Mouse (Mus musculus): ENCODE results near the gene Hpcal1. TPM values are rescaled to one million over a fixed set of nuclear protein-coding genes. Genes with fewer than 3 reads are reported as not detected.

Gene Hpcal1
- polyA plus RNA-seq, 1 experiment: 76.2 TPM

GRCm38 (mm10) chr12:17653051-17653783, 37.4 kb upstream of the Hpcal1 start:
- no peak for TF ChIP-seq POLR2A (IDR thresholded peaks at IDR 0.05; ENCODE audit: low read depth, low read length)
- no peak for TF ChIP-seq CTCF (IDR thresholded peaks at IDR 0.05; ENCODE audit: extremely low read depth, insufficient read depth, insufficient read length, insufficient replicate concordance)
- WGBS: 98% methylated on average over 3 of the region's 3 CpGs
- Histone ChIP-seq H3K4me1 (ENCODE audit: control insufficient read depth, insufficient read depth, insufficient read length) (no peaks in the 10 kb centered on the region), H3K36me3 (ENCODE audit: control insufficient read depth, insufficient read depth, low read length) (no peaks in the 10 kb centered on the region), H3K27me3 (ENCODE audit: control insufficient read depth, insufficient read depth, low read length) (no peaks in the 10 kb centered on the region), H3K27ac (ENCODE audit: insufficient read depth, low read length) (no peak overlapping the region), H3K4me3 (ENCODE audit: extremely low read depth, insufficient read depth, insufficient read length) (no peak overlapping the region)
- no peak for DNase-seq (ENCODE audit: low read depth in 1 of 2, low spot score in 2 of 2)

GRCm38 (mm10) chr12:17657561-17658195, 33.0 kb upstream of the Hpcal1 start:
- Histone ChIP-seq H3K36me3 (ENCODE audit: control insufficient read depth, insufficient read depth, low read length) (no peaks in the 10 kb centered on the region), H3K27me3 (ENCODE audit: control insufficient read depth, insufficient read depth, low read length) (no peaks in the 10 kb centered on the region), H3K4me1 (ENCODE audit: control insufficient read depth, insufficient read depth, insufficient read length) (no peaks in the 10 kb centered on the region), H3K27ac (ENCODE audit: insufficient read depth, low read length) (no peak overlapping the region), H3K4me3 (ENCODE audit: extremely low read depth, insufficient read depth, insufficient read length) (no peak overlapping the region)
- no peak for DNase-seq (ENCODE audit: low read depth in 1 of 2, low spot score in 2 of 2)
- WGBS: 65% methylated on average over 7 of the region's 7 CpGs
- no peak for TF ChIP-seq CTCF (IDR thresholded peaks at IDR 0.05; ENCODE audit: extremely low read depth, insufficient read depth, insufficient read length, insufficient replicate concordance)
- TF ChIP-seq POLR2A (IDR thresholded peaks at IDR 0.05; ENCODE audit: low read depth, low read length): no peak

GRCm38 (mm10) chr12:17658521-17658920, 32.1 kb upstream of the Hpcal1 start:
- Histone ChIP-seq H3K27ac (ENCODE audit: insufficient read depth, low read length) (no peak overlapping the region), H3K36me3 (ENCODE audit: control insufficient read depth, insufficient read depth, low read length) (no peaks in the 10 kb centered on the region), H3K4me3 (ENCODE audit: extremely low read depth, insufficient read depth, insufficient read length) (no peak overlapping the region), H3K27me3 (ENCODE audit: control insufficient read depth, insufficient read depth, low read length) (no peaks in the 10 kb centered on the region), H3K4me1 (ENCODE audit: control insufficient read depth, insufficient read depth, insufficient read length) (no peaks in the 10 kb centered on the region)
- TF ChIP-seq CTCF (IDR thresholded peaks at IDR 0.05; ENCODE audit: extremely low read depth, insufficient read depth, insufficient read length, insufficient replicate concordance) (no peak), POLR2A (IDR thresholded peaks at IDR 0.05; ENCODE audit: low read depth, low read length) (no peak)
- no peak for DNase-seq (ENCODE audit: low read depth in 1 of 2, low spot score in 2 of 2)
- 76% methylated on average over 5 of the region's 5 CpGs for WGBS

- H3K27me3 ChIP-seq (ENCODE audit: control insufficient read depth, insufficient read depth, low read length): no peaks in the 10 kb centered on the region
- H3K4me3 ChIP-seq (ENCODE audit: extremely low read depth, insufficient read depth, insufficient read length): no peak overlapping the region
- no peak for DNase-seq (ENCODE audit: low read depth in 1 of 2, low spot score in 2 of 2)
- 39% methylated on average over 4 of the region's 4 CpGs for WGBS
- TF ChIP-seq POLR2A (IDR thresholded peaks at IDR 0.05; ENCODE audit: low read depth, low read length) (no peak), CTCF (IDR thresholded peaks at IDR 0.05; ENCODE audit: extremely low read depth, insufficient read depth, insufficient read length, insufficient replicate concordance) (no peak)
- H3K4me1 ChIP-seq (ENCODE audit: control insufficient read depth, insufficient read depth, insufficient read length): no peaks in the 10 kb centered on the region
- no peak overlapping the region for H3K27ac ChIP-seq (ENCODE audit: insufficient read depth, low read length)
- no peaks in the 10 kb centered on the region for H3K36me3 ChIP-seq (ENCODE audit: control insufficient read depth, insufficient read depth, low read length)
These were observed 29.2 kb upstream of the Hpcal1 start for GRCm38 (mm10) chr12:17661483-17661920.

- H3K27me3 ChIP-seq (ENCODE audit: control insufficient read depth, insufficient read depth, low read length): no peaks in the 10 kb centered on the region
- no peak for TF ChIP-seq CTCF (IDR thresholded peaks at IDR 0.05; ENCODE audit: extremely low read depth, insufficient read depth, insufficient read length, insufficient replicate concordance)
- no peak for TF ChIP-seq POLR2A (IDR thresholded peaks at IDR 0.05; ENCODE audit: low read depth, low read length)
- H3K27ac ChIP-seq (ENCODE audit: insufficient read depth, low read length): no peak overlapping the region
- DNase-seq (ENCODE audit: low read depth in 1 of 2, low spot score in 2 of 2): no peak
- 87% methylated on average over 9 of the region's 9 CpGs for WGBS
- H3K4me3 ChIP-seq (ENCODE audit: extremely low read depth, insufficient read depth, insufficient read length): no peak overlapping the region
- H3K36me3 ChIP-seq (ENCODE audit: control insufficient read depth, insufficient read depth, low read length): no peaks in the 10 kb centered on the region
- H3K4me1 ChIP-seq (ENCODE audit: control insufficient read depth, insufficient read depth, insufficient read length): no peaks in the 10 kb centered on the region
These were observed 26.5 kb upstream of the Hpcal1 start for GRCm38 (mm10) chr12:17663991-17664635.

- Histone ChIP-seq H3K36me3 (ENCODE audit: control insufficient read depth, insufficient read depth, low read length) (no peaks in the 10 kb centered on the region), H3K27me3 (ENCODE audit: control insufficient read depth, insufficient read depth, low read length) (no peaks in the 10 kb centered on the region), H3K4me3 (ENCODE audit: extremely low read depth, insufficient read depth, insufficient read length) (no peak overlapping the region), H3K4me1 (ENCODE audit: control insufficient read depth, insufficient read depth, insufficient read length) (no peaks in the 10 kb centered on the region), H3K27ac (ENCODE audit: insufficient read depth, low read length) (no peak overlapping the region)
- TF ChIP-seq POLR2A (IDR thresholded peaks at IDR 0.05; ENCODE audit: low read depth, low read length) (no peak), CTCF (IDR thresholded peaks at IDR 0.05; ENCODE audit: extremely low read depth, insufficient read depth, insufficient read length, insufficient replicate concordance) (no peak)
- 60% methylated on average over 7 of the region's 7 CpGs for WGBS
- DNase-seq (ENCODE audit: low read depth in 1 of 2, low spot score in 2 of 2): no peak
These were observed 24.7 kb upstream of the Hpcal1 start for GRCm38 (mm10) chr12:17665906-17666326.
